Mouse (Mus musculus) liver, embryonic 14.5 days (tissue): Measurements from ENCODE around the gene Gpc6.

Source experiments
- CTCF ChIP-seq: IDR thresholded peaks from 2 replicates; pipeline ENCODE4 v1.5.1; 2016; ENCODE audit warnings: antibody characterized with exemption, low read depth, control low read depth
- EP300 ChIP-seq: IDR thresholded peaks from 2 replicates; pipeline ENCODE4 v1.6.1; 2016; ENCODE audit warnings: antibody characterized with exemption, low read depth

GRCm38 (mm10) chr14:117214373-117214772, 289.3 kb downstream of the Gpc6 start:
- TF ChIP-seq CTCF (no peak), EP300 (no peak)
